Mouse (Mus musculus): ENCODE measurements around the gene Atp6v0d1.

Gene Atp6v0d1

DNA sequence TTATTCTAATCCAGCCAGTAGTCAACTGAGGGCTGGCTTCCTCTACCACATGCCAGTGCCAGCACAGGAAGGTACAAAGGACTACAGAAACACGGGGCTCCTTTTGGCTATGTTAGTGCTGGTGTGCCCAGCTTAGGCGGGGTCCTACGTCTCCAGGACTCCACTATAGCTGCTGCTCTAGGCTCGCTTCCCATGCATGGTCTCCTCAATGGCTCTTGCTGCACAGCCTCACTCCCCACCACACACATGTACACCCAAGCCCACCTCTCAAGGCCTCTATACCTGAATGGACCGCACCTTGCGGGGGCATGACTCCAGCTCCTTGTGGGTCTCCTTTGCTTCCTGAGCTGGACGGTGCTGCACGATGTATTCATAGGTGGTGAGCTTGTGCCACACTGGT, 90.1 kb downstream of the Atp6v0d1 start:
- no peak overlapping the region for H3K4me3 ChIP-seq (replicated peaks; ENCODE audit: low read length)
- 0 out of 2 replicates have a peak, but pooled peaks cover 5% of the 10 kb centered on the region for H3K36me3 ChIP-seq (ENCODE audit: insufficient read depth, low read length)
- peaks cover 64% of the 10 kb centered on the region for H3K27me3 ChIP-seq (ENCODE audit: insufficient read depth, low read length)
- TF ChIP-seq NANOG (IDR thresholded peaks at IDR 0.05; ENCODE audit: borderline replicate concordance, low read length): no peak
- no peak for TF ChIP-seq POU5F1 (IDR thresholded peaks at IDR 0.05; ENCODE audit: borderline replicate concordance, low read length)
- TF ChIP-seq CTCF (conservative IDR thresholded peaks at IDR 0.05; ENCODE audit: low read length): no peak
- peaks cover 98% of the 10 kb centered on the region for H3K4me1 ChIP-seq (replicated peaks; ENCODE audit: low read depth, low read length)
- no peaks in the 10 kb centered on the region for H3K9me3 ChIP-seq (ENCODE audit: low read length)

GRCm38 (mm10) chr8:105475254-105475653, 90.6 kb downstream of the Atp6v0d1 start:
- Histone ChIP-seq H3K36me3 (ENCODE audit: insufficient read depth, low read length) (0 out of 2 replicates have a peak, but pooled peaks cover 5% of the 10 kb centered on the region), H3K4me1 (replicated peaks; ENCODE audit: low read depth, low read length) (peaks cover 98% of the 10 kb centered on the region), H3K9me3 (ENCODE audit: low read length) (no peaks in the 10 kb centered on the region), H3K27me3 (ENCODE audit: insufficient read depth, low read length) (peaks cover 69% of the 10 kb centered on the region), H3K4me3 (replicated peaks; ENCODE audit: low read length) (no peak overlapping the region)
- TF ChIP-seq NANOG (IDR thresholded peaks at IDR 0.05; ENCODE audit: borderline replicate concordance, low read length) (no peak), CTCF (conservative IDR thresholded peaks at IDR 0.05; ENCODE audit: low read length) (no peak), POU5F1 (IDR thresholded peaks at IDR 0.05; ENCODE audit: borderline replicate concordance, low read length) (no peak)

- peaks cover 98% of the 10 kb centered on the region for H3K4me1 ChIP-seq (replicated peaks; ENCODE audit: low read depth, low read length)
- H3K4me3 ChIP-seq (replicated peaks; ENCODE audit: low read length): peak overlapping the region; percentile 23
- 0 out of 2 replicates have a peak, but pooled peaks cover 5% of the 10 kb centered on the region for H3K36me3 ChIP-seq (ENCODE audit: insufficient read depth, low read length)
- no peaks in the 10 kb centered on the region for H3K9me3 ChIP-seq (ENCODE audit: low read length)
- TF ChIP-seq NANOG (IDR thresholded peaks at IDR 0.05; ENCODE audit: borderline replicate concordance, low read length): no peak
- no peak for TF ChIP-seq POU5F1 (IDR thresholded peaks at IDR 0.05; ENCODE audit: borderline replicate concordance, low read length)
- TF ChIP-seq CTCF (conservative IDR thresholded peaks at IDR 0.05; ENCODE audit: low read length): no peak
- peaks cover 74% of the 10 kb centered on the region for H3K27me3 ChIP-seq (ENCODE audit: insufficient read depth, low read length)
Measured at GRCm38 (mm10) chr8:105474680-105475079, 91.2 kb downstream of the Atp6v0d1 start.
